Mouse (Mus musculus): ENCODE measurements around the gene Pagr1b.

The Pagr1b gene

GRCm38 (mm10) chr7:126952646-126953045, 63.6 kb downstream of the Pagr1b start:
- in situ Hi-C loops (cut with MboI, MseI) = loop anchor here (5.0 kb wide), 1 partner anchor 120 kb away; the partner anchor contains the start of gene 4930451I11Rik

- in situ Hi-C loops (cut with MboI, MseI) = loop anchor here (5.0 kb wide), 1 partner anchor 119 kb away; the partner anchor contains the start of gene 4930451I11Rik
These were observed 64.5 kb downstream of the Pagr1b start for GRCm38 (mm10) chr7:126951741-126952140.

Data from regulatory T cell (primary cell).